Mouse (Mus musculus) stomach, embryonic 16.5 days (tissue): ENCODE measurements around the gene Dld. TPM values are rescaled to one million over a fixed set of nuclear protein-coding genes. Genes with fewer than 3 reads are reported as not detected.

Source experiments
- ATAC-seq: fragments of 200-750 bp; cut with Nextera tagmentation; 2 replicates; pipeline ENCODE4 v1.8.0; 2017; ENCODE audit warnings: moderate number of reproducible peaks, moderate TSS enrichment; ENCODE audit not compliant: insufficient read depth, low FRiP score
- H3K27ac ChIP-seq: fragments of 300-500 bp; sonication (generic); 2 replicates; pipeline ENCODE4 v1.5.1; 2014; ENCODE audit warnings: low read length
- H3K27me3 ChIP-seq: fragments of 300-500 bp; sonication (generic); 2 replicates; pipeline ENCODE4 v1.6.1; 2014; ENCODE audit warnings: low read length, control low read depth, mixed read lengths; ENCODE audit not compliant: control insufficient read depth, insufficient read depth
- H3K36me3 ChIP-seq: fragments of 300-500 bp; sonication (generic); 2 replicates; pipeline ENCODE4 v1.6.1; 2014; ENCODE audit warnings: low read length; ENCODE audit not compliant: control insufficient read depth, insufficient read depth
- H3K4me1 ChIP-seq: fragments of 300-500 bp; sonication (generic); 2 replicates; pipeline ENCODE4 v1.6.1; 2014; ENCODE audit warnings: low read length, control low read depth, mixed read lengths; ENCODE audit not compliant: control insufficient read depth, insufficient read depth
- H3K4me2 ChIP-seq: fragments of 300-500 bp; sonication (generic); 2 replicates; pipeline ENCODE4 v1.6.1; 2014; ENCODE audit warnings: low read depth, low read length, mixed read lengths
- H3K4me3 ChIP-seq: fragments of 300-500 bp; sonication (generic); replicated peaks from 2 replicates; pipeline ENCODE4 v1.5.1; 2014; ENCODE audit warnings: mild to moderate bottlenecking, low read length
- H3K9ac ChIP-seq: fragments of 300-500 bp; sonication (generic); 2 replicates; pipeline ENCODE4 v1.6.1; 2014; ENCODE audit warnings: low read length
- H3K9me3 ChIP-seq: fragments of 300-500 bp; sonication (generic); replicated peaks from 2 replicates; pipeline ENCODE4 v1.6.1; 2016; ENCODE audit warnings: low read length, control low read depth; ENCODE audit not compliant: control insufficient read depth
- WGBS: fragments of 180-500 bp; shearing (Covaris S2); extraction: QIAGEN DNeasy Blood & Tissue Kit; methylation state at CpG from one replicate; pipeline ENCODE4 v1.1.7; 2014; 5-methylcytosine and 5-hydroxymethylcytosine counted together
- polyA plus RNA-seq: library from polyadenylated mRNA; unstranded; fragments of >200 nt; fragmentation: Nextera tagmentation; extraction: Ambion mirVana; gene quantifications from 2 replicates; pipeline ENCODE4 v1.2.1, GENCODE M21; 2015

Gene Dld
- polyA plus RNA-seq, result 124 and 145 TPM in 2 replicates

DNA sequence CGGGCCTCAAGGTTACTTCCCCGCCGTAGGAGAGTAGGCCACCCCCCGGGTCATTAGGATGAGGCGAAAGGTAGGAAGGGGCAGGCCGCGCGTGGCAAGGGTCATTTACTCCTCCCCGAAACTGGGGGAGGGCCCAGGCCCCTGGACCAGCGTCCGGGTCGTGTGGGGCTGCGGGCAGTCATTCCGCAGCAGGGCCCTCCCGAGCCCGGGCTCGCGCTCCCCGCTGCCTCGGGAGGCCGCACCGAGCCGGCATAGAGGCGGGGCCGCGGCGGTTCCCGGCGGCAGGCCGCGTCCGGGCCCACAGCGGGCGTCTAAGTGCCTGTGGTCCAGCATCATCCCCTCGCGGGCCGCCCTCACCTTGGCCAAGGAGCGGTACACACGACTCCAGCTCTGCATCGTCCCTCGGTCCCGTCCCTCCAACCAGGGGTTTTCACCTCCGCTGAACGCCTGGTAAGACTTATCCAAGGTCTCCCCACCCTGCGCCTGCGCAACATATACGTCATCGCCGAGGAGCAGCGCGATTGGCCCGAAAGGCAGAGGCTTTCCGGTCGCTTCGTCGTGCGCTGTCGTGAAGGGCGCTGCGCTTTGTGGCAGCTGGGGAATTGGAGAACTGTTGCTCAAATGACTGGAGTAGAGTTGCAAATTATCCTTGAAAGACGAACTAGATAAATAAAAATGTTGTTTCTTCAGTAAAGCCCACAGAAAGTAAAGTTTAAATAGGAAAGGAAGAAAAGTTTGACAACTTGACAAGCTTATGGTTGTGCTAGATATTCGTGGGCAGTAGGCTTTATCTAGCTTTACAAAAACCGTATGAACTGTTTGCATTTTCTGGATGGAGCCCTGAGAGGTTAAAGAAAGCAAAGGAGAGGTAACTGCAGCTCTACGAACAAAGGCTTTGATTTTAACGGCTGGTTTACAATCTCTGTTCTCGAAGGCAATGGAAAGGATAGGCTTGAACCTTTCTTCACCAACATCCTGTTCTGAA lies at the start of gene Dld:
Gene Dld (minus strand): TSS at position 510 of the 985 bp plus-strand sequence.
- H3K27ac ChIP-seq, result peak within 1 kb of the TSS; percentile 80
- H3K36me3 ChIP-seq, result peaks cover 7% of the 10 kb centered on the region; the same call in 1 of the 2 replicates
- peaks cover 8% of the 10 kb centered on the region for H3K4me1 ChIP-seq
- H3K27me3 ChIP-seq, result no peaks in the 10 kb centered on the region
- peak; percentile 98 for ATAC-seq
- WGBS, result 6% methylated on average over 62 of the region's 66 CpGs
- no peaks in the 10 kb centered on the region for H3K9me3 ChIP-seq
- H3K4me2 ChIP-seq, result peak within 1 kb of the TSS; percentile 90
- H3K4me3 ChIP-seq, result peak within 1 kb of the TSS; percentile 98
- peak within 1 kb of the TSS; percentile 94 for H3K9ac ChIP-seq

DNA sequence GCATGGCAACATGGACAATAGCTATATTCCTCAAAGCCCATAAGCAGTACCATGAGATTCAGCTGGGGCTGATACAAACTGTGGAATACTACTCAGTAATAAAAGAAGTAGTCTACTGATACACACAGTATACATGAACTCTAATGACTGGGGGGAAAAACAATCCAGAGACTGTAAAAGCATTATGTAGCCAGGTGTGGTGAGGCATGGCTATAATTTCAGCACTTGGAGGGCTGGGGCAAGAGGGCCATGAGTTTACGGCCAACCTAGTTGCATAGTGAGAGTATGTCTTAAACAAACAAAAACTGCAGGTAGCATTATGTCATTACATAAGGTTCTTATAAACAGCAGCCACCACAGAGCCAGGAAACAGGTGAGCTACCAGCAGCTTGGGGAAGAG lies 49.6 kb upstream of the Dld start:
- Histone ChIP-seq H3K27ac (no peak overlapping the region), H3K27me3 (no peaks in the 10 kb centered on the region), H3K9me3 (no peaks in the 10 kb centered on the region), H3K4me1 (no peaks in the 10 kb centered on the region), H3K4me2 (no peak overlapping the region), H3K36me3 (no peaks in the 10 kb centered on the region), H3K4me3 (no peak overlapping the region), H3K9ac (no peak overlapping the region)
- ATAC-seq, result no peak
- WGBS, result 56% methylated on average over 1 of the region's 1 CpGs

DNA sequence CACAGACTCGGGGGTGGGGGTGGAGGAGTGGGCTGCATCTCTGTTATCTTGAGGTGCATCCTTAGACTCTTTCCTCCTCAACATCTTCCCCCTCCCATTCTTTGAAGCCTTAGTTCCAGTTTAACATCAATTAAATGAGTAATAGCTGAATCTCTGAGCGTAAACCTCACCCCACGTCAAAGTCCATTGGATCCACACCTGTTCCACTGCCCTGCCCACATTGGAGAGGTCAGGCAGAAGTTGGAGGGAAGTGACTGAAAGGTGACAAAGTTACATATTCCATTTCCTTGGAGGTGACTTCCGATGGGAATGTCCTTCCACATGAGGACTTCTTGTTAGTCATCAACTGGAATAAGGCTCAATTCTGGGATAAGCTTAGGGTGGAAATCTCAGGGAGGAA lies 46.5 kb upstream of the Dld start:
- no peaks in the 10 kb centered on the region for H3K9me3 ChIP-seq
- H3K27ac ChIP-seq, result no peak overlapping the region
- H3K4me1 ChIP-seq, result no peaks in the 10 kb centered on the region
- WGBS, result 84% methylated on average over 4 of the region's 4 CpGs
- no peaks in the 10 kb centered on the region for H3K27me3 ChIP-seq
- no peaks in the 10 kb centered on the region for H3K36me3 ChIP-seq
- no peak overlapping the region for H3K4me3 ChIP-seq
- H3K4me2 ChIP-seq, result no peak overlapping the region
- no peak for ATAC-seq
- no peak overlapping the region for H3K9ac ChIP-seq

DNA sequence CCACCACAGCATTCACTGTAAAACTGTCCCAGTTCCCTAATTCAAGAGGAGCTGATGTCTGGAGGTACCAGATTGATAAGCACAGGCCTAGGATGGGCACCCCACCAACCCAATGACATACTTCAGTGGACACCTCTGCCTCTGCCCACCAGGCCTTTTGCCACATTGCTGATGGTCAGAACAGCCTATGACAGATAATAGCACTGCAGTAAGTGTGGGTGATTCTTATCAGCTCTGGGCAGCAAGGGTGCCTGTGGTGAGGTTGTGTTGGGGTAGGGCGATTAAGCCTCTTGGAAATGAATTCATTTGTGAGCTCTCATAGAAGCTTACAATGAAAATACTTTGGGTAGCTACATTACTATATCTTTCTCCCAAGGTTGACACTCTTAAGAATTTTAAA lies 44.6 kb upstream of the Dld start:
- no peak overlapping the region for H3K4me2 ChIP-seq
- no peaks in the 10 kb centered on the region for H3K4me1 ChIP-seq
- no peaks in the 10 kb centered on the region for H3K27me3 ChIP-seq
- H3K27ac ChIP-seq, result no peak overlapping the region
- ATAC-seq, result no peak
- H3K4me3 ChIP-seq, result no peak overlapping the region
- WGBS, result 89% methylated on average over 1 of the region's 1 CpGs
- H3K9ac ChIP-seq, result no peak overlapping the region
- H3K9me3 ChIP-seq, result no peaks in the 10 kb centered on the region
- H3K36me3 ChIP-seq, result no peaks in the 10 kb centered on the region

DNA sequence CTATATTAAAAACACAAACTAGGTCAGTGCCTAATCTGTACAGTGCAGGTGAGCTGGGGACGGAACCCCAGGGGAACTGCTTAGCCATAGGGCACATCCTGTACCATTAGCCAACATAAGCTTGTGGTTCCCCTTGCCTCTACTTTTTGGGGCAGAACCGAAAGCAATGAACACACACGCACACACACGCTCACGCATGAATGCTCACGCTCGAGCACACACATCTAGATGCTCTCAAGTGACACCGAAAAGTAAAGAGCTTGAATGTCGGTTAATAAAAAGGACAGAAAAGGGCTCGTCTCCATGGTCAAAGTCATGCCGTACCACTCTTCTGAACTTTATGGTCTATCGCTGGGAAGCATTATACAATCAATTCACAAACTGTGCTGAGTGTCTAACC lies 40.4 kb upstream of the Dld start:
- no peaks in the 10 kb centered on the region for H3K27me3 ChIP-seq
- no peak for ATAC-seq
- no peaks in the 10 kb centered on the region for H3K36me3 ChIP-seq
- no peaks in the 10 kb centered on the region for H3K4me1 ChIP-seq
- H3K4me3 ChIP-seq, result no peak overlapping the region
- 93% methylated on average over 12 of the region's 12 CpGs for WGBS
- no peak overlapping the region for H3K9ac ChIP-seq
- no peaks in the 10 kb centered on the region for H3K9me3 ChIP-seq
- no peak overlapping the region for H3K4me2 ChIP-seq
- no peak overlapping the region for H3K27ac ChIP-seq

DNA sequence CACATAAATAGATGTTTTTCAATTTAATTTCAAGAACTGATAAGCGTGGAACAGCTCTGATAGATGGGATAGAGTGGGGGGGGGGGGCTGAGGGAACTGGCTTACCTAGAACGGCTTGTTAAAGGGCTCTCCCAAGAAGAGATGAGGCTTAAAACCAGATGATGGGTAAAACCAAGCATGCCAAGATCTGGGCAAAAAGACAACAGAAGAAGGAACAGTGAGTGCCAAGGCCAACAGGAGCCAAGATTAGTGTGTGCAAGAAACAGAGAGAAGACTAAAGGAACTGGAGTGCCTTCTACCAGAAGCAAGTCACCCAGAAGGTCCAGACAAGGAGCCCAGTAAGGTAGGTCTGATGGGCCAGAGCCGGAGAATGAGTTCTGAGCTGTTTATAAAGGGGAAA lies 39.3 kb upstream of the Dld start, which contains the start of gene Slc26a3:
Gene Slc26a3 (plus strand): TSS at position 301 of the 400 bp plus-strand sequence.
- H3K4me3 ChIP-seq, result no peak within 1 kb of the TSS
- H3K27me3 ChIP-seq, result no peaks in the 10 kb centered on the region
- H3K4me2 ChIP-seq, result no peak within 1 kb of the TSS
- H3K9ac ChIP-seq, result no peak within 1 kb of the TSS
- WGBS, result 75% methylated on average over 3 of the region's 3 CpGs
- no peaks in the 10 kb centered on the region for H3K4me1 ChIP-seq
- no peak within 1 kb of the TSS for H3K27ac ChIP-seq
- ATAC-seq, result no peak
- no peaks in the 10 kb centered on the region for H3K9me3 ChIP-seq
- no peaks in the 10 kb centered on the region for H3K36me3 ChIP-seq

DNA sequence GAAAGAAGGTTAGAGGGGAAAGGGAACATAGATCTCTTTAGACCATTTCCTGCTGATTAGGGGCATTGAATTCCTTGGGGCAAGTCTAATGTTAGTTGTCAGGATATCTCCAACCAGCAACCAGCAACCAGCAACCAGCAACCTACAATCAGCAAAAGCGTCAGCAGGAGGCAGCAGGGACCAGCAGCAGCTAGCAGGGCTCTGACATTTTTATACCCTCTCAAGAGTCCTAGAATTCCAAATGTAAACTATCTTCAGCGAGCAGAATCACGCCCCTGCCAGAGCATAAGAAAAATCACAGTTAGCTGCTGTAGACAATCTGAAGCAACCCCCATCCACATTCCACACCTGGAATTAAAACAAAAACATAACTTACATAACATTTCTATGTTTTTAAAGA lies 36.0 kb upstream of the Dld start:
- no peaks in the 10 kb centered on the region for H3K4me1 ChIP-seq
- H3K9ac ChIP-seq, result no peak overlapping the region
- no peak overlapping the region for H3K4me3 ChIP-seq
- no peaks in the 10 kb centered on the region for H3K9me3 ChIP-seq
- 15% methylated on average over 3 of the region's 3 CpGs for WGBS
- no peaks in the 10 kb centered on the region for H3K36me3 ChIP-seq
- no peak for ATAC-seq
- H3K27me3 ChIP-seq, result no peaks in the 10 kb centered on the region
- H3K4me2 ChIP-seq, result no peak overlapping the region
- no peak overlapping the region for H3K27ac ChIP-seq

DNA sequence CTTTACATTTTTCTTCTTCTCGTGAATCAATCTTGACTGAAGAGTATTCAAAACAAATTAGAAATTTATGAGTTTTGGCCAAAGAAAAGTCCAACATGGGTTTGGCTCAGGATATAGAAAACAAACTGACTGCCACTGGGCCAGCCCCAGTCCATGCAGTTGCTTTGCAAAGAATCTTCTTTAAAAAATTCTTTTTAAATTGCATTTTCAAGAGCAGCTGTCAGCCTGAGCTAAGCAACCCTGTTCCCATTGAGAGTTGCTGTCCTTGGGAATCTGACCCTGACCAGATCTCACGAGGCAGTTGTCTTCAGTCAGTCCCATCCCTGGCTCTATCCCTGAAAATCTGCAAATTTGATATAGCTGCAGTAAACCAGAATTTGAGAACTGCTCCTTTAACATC lies 31.2 kb upstream of the Dld start:
- Histone ChIP-seq H3K4me3 (no peak overlapping the region), H3K9me3 (no peaks in the 10 kb centered on the region), H3K36me3 (no peaks in the 10 kb centered on the region), H3K4me1 (peaks cover 3% of the 10 kb centered on the region; the same call in 1 of the 2 replicates), H3K4me2 (no peak overlapping the region), H3K9ac (no peak overlapping the region), H3K27ac (no peak overlapping the region), H3K27me3 (no peaks in the 10 kb centered on the region)
- peak; percentile 56; the same call in 1 of the 2 replicates for ATAC-seq
- WGBS, result 36% methylated on average over 2 of the region's 2 CpGs

DNA sequence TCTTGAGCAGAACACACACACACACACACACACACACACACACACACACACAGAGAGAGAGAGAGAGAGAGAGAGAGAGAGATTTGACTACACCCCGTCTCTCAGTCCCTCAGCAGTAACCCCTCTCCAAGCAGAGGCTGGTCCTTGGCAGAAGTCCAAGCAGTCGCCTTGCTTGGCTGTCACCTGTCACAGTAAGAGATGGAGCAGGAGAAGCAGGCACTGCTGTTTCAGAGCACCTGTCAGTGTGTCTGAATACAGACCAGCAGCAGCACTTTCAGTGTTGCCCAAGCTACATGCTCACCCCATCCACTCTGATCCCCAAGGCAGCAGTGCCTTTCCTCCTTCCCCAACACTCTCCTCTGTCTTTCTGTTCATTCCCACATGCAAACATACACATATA lies 29.6 kb upstream of the Dld start:
- no peak overlapping the region for H3K4me3 ChIP-seq
- H3K4me2 ChIP-seq, result no peak overlapping the region
- WGBS, result 4% methylated on average over 2 of the region's 2 CpGs
- H3K9me3 ChIP-seq, result no peaks in the 10 kb centered on the region
- no peak overlapping the region for H3K9ac ChIP-seq
- H3K36me3 ChIP-seq, result no peaks in the 10 kb centered on the region
- no peaks in the 10 kb centered on the region for H3K27me3 ChIP-seq
- H3K4me1 ChIP-seq, result peaks cover 10% of the 10 kb centered on the region; the same call in 1 of the 2 replicates
- 0 out of 2 replicates have a peak overlapping the region, but pooled peaks have one; percentile 18 for H3K27ac ChIP-seq
- ATAC-seq, result 0 out of 2 replicates have a peak, but pooled peaks have one; percentile 33
